Mouse (Mus musculus) G1E (cell line): Measurements from ENCODE around the gene Cubn. TPM values are rescaled to one million over a fixed set of nuclear protein-coding genes. Genes with fewer than 3 reads are reported as not detected.

Experiments
- ATAC-seq: 2 replicates; pipeline ENCODE4 v1.8.0; 2016; ENCODE audit warnings: mild to moderate bottlenecking; ENCODE audit not compliant: insufficient number of reproducible peaks, poor library complexity, low FRiP score, severe bottlenecking; ENCODE audit errors: extremely low read depth
- DNase-seq: peaks from one replicate; pipeline ENCODE4 v3.0.0; 2012; ENCODE audit warnings: low spot score
- H3K27me3 ChIP-seq: 2 replicates; pipeline ENCODE4 v1.6.1; 2012; ENCODE audit warnings: mild to moderate bottlenecking, low read length, inconsistent platforms; ENCODE audit not compliant: insufficient read depth
- H3K36me3 ChIP-seq: replicated peaks from 2 replicates; pipeline ENCODE3; 2012; ENCODE audit warnings: mild to moderate bottlenecking, inconsistent platforms
- H3K4me1 ChIP-seq: 2 replicates; pipeline ENCODE4 v1.6.1; 2012; ENCODE audit warnings: low read depth, low read length, inconsistent platforms, mixed read lengths; ENCODE audit not compliant: insufficient read depth
- H3K4me3 ChIP-seq: 2 replicates; pipeline ENCODE4 v1.5.1; 2012; ENCODE audit warnings: low read depth, mild to moderate bottlenecking, inconsistent platforms, low read length, moderate library complexity, mixed read lengths
- H3K9me3 ChIP-seq: replicated peaks from 2 replicates; pipeline ENCODE4 v1.6.1; 2012; ENCODE audit warnings: inconsistent platforms
- CTCF ChIP-seq: IDR thresholded peaks from 2 replicates; pipeline ENCODE4 v1.5.1; 2012; ENCODE audit warnings: low read depth, low read length, inconsistent platforms, mixed read lengths
- GATA1 ChIP-seq: IDR thresholded peaks from 2 replicates; pipeline ENCODE4 v1.6.1; 2012; ENCODE audit warnings: borderline replicate concordance, low read length, inconsistent platforms, mixed read lengths
- GATA2 ChIP-seq: IDR thresholded peaks from 2 replicates; pipeline ENCODE4 v1.6.1; 2012; ENCODE audit warnings: low read depth, low read length, inconsistent platforms, borderline replicate concordance
- POLR2AphosphoS5 ChIP-seq: IDR thresholded peaks from 2 replicates; pipeline ENCODE4 v1.6.1; 2012; ENCODE audit warnings: low read depth, low read length, inconsistent platforms; ENCODE audit not compliant: insufficient replicate concordance
- TAL1 ChIP-seq: conservative IDR thresholded peaks from 2 replicates; pipeline ENCODE4 v1.6.1; 2012; ENCODE audit warnings: low read depth, low read length, inconsistent platforms, mixed read lengths
- polyA plus RNA-seq: library from polyadenylated mRNA; stranded (reverse); fragments of >175 nt; gene quantifications from 2 replicates; pipeline ENCODE4 v1.2.3, GENCODE M21; 2012
- total RNA-seq, 2 experiments: library from RNA; stranded (forward) in 1 of 2; stranded (reverse) in 1 of 2; fragments of 200-1000 nt in 1 of 2; fragments of >200 nt in 1 of 2; fragmentation: Nextera tagmentation in 1 of 2; gene quantifications; 2 replicates each; pipeline ENCODE4 v1.2.3; 2014 to 2017

The Cubn gene
- total and polyA plus RNA-seq, 3 experiments, result 0.16 TPM; not detected in 2

DNA sequence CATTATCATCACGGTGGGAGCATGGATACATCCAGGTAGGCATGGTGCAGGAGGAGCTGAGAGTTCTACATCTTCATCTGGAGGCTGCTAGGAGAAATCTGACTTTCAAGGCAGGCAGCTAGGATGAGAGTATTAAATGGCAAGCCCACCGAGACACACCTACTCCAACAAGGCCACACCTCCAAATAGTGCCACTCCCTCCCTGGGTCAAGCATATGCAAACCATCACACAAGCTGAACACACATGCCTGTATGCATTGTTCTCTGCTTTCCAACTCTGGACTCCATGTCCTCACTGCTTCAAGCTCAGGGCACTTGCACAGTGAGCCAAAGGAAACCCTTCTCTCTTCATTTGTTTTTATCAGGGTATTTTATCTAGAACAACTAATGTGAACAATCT lies 233.0 kb downstream of the Cubn start:
- peaks cover 23% of the 10 kb centered on the region for H3K36me3 ChIP-seq
- H3K27me3 ChIP-seq, result no peaks in the 10 kb centered on the region
- no peak overlapping the region for H3K4me3 ChIP-seq
- TF ChIP-seq GATA1, result no peak
- no peak for TF ChIP-seq POLR2AphosphoS5
- no peak for TF ChIP-seq TAL1
- TF ChIP-seq GATA2, result no peak
- no peak for TF ChIP-seq CTCF
- ATAC-seq, result no peak
- no peaks in the 10 kb centered on the region for H3K9me3 ChIP-seq
- no peak for DNase-seq
- H3K4me1 ChIP-seq, result peaks cover 2% of the 10 kb centered on the region; the same call in 1 of the 2 replicates

DNA sequence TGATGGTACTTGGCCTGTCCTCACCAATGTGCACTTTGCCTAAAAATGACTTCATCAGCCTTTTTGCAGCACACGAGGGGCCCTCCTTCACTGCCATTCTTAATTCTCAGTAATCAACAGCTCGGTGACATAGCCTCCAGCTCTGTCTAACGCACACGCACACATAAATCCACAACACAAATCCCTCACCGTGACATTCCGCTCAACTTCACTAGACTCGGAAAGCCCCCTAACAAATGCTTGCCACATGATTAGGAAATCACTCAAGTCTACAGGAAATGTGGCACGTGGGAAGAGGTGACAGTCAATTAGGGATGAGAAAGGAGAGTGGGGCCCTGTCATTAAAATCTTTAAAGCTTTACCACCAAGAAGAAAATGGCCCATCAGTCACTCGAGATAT lies 250.9 kb downstream of the Cubn start:
- TF ChIP-seq CTCF (no peak), POLR2AphosphoS5 (no peak)
- DNase-seq (no peak), ATAC-seq (no peak)
- Histone ChIP-seq H3K4me1 (no peaks in the 10 kb centered on the region), H3K9me3 (no peaks in the 10 kb centered on the region), H3K4me3 (no peak overlapping the region), H3K27me3 (no peaks in the 10 kb centered on the region), H3K36me3 (peaks cover 11% of the 10 kb centered on the region)

DNA sequence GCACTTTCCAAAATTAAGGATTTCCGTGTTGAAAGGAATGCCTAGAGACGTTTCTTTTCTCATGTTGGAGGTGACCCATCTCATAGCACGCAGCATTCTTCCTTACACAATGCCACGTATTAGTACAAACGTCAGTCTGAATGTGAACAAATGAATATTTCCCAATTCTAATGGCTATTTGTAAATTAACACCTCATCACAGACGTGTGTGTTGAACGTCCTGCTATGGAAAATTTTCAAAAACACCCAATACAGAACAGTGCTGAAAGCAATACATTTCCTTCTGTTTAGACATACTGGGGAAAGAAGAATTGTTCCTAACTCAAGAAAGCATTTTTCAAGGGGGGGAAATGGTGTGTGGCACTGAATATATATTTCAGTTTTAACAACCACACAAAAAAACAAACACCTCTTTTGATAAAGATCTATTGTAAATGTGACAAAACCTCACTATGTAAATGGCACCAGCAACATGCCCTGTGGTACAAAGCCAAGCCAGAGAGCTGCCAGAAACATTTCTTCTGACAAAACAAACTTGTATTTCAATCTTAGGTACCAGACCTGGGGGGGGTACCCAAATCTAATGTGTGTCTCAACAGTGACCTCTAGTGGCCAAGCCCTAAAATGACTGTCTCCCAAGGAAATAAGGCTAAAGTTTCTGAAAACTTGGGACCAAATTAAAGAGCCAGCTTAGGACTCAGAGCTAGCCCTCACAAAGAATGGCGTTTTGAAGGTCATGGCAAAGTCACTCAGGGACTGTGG lies 254.3 kb downstream of the Cubn start:
- peaks cover 9% of the 10 kb centered on the region for H3K36me3 ChIP-seq
- no peaks in the 10 kb centered on the region for H3K27me3 ChIP-seq
- H3K9me3 ChIP-seq, result no peaks in the 10 kb centered on the region
- no peaks in the 10 kb centered on the region for H3K4me1 ChIP-seq
- ATAC-seq, result no peak
- TF ChIP-seq GATA1 (no peak), CTCF (peak; percentile 55; the same call in 1 of the 2 replicates)
- peak; percentile 31 for DNase-seq
- no peak overlapping the region for H3K4me3 ChIP-seq

DNA sequence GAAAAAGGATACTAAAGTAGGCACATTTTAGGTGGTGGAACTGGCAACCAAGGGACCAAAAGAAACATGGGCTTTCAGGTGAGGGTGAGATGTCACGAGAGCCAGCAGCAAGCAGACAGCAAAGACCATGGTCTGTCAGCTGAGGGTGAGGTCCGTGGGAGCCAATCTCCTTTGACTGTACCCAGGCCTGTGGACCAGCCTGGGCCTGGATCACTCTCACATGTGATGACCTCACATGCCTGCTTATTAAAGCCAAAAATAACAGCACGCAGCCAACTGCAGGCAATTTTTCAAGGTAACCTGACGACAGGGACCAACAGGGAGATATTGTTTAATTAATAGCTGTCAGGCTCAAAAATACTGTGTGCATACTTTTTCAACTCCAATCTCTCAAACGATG lies 255.9 kb downstream of the Cubn start:
- TF ChIP-seq POLR2AphosphoS5, result no peak
- TF ChIP-seq GATA1, result no peak
- no peak for TF ChIP-seq GATA2
- no peak for TF ChIP-seq TAL1
- TF ChIP-seq CTCF, result no peak
- H3K4me3 ChIP-seq, result no peak overlapping the region
- ATAC-seq (no peak), DNase-seq (no peak)
- H3K27me3 ChIP-seq, result no peaks in the 10 kb centered on the region
- no peaks in the 10 kb centered on the region for H3K9me3 ChIP-seq
- H3K4me1 ChIP-seq, result no peaks in the 10 kb centered on the region
- peaks cover 9% of the 10 kb centered on the region for H3K36me3 ChIP-seq

DNA sequence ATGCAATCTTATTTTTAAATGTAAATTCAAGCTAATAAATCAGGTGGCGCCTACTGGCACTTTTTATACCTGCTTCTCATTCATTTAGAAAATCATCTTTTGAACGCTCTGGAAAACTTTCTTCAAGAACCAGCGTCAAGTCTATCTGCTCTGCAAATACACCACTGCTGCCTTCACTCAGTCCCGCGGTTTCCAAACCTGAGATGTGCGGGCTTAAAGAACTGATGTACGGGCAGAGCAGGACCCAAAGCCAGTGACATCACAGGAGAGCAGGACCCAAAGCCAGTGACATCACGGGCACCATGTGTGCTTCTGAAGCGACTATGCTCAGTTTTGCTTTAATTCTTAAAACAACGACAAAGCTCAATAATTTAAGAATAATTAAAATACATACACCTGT lies 256.8 kb downstream of the Cubn start:
- Histone ChIP-seq H3K36me3 (peaks cover 6% of the 10 kb centered on the region), H3K4me1 (no peaks in the 10 kb centered on the region), H3K27me3 (no peaks in the 10 kb centered on the region), H3K4me3 (no peak overlapping the region), H3K9me3 (no peaks in the 10 kb centered on the region)
- DNase-seq (no peak), ATAC-seq (no peak)
- TF ChIP-seq GATA2, result no peak
- TF ChIP-seq POLR2AphosphoS5, result no peak
- TF ChIP-seq GATA1, result no peak
- TF ChIP-seq TAL1, result no peak
- TF ChIP-seq CTCF, result no peak

DNA sequence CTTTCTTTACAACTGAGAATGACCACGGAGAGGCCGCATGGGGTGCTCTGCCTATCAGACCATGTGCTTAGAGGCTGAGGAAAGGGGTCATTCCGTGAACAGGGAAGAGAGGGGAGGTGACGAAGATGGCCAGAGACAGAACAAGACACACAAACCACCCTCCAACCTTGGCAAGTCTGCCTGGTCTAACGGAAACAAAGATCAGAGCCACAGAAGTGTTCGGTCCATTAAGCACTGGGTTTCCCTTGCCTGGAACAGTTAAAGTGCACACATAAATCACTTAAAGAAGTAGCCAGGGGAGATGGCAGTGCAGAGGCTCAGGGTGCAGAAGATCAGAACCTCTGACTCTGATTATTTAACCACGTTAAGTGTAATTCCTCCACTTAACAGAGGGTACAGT lies 257.7 kb downstream of the Cubn start:
- no peak overlapping the region for H3K4me3 ChIP-seq
- H3K9me3 ChIP-seq, result no peaks in the 10 kb centered on the region
- no peaks in the 10 kb centered on the region for H3K4me1 ChIP-seq
- DNase-seq (no peak), ATAC-seq (no peak)
- TF ChIP-seq POLR2AphosphoS5 (no peak), GATA2 (no peak), GATA1 (no peak), CTCF (no peak)
- no peaks in the 10 kb centered on the region for H3K27me3 ChIP-seq
- peaks cover 3% of the 10 kb centered on the region for H3K36me3 ChIP-seq

DNA sequence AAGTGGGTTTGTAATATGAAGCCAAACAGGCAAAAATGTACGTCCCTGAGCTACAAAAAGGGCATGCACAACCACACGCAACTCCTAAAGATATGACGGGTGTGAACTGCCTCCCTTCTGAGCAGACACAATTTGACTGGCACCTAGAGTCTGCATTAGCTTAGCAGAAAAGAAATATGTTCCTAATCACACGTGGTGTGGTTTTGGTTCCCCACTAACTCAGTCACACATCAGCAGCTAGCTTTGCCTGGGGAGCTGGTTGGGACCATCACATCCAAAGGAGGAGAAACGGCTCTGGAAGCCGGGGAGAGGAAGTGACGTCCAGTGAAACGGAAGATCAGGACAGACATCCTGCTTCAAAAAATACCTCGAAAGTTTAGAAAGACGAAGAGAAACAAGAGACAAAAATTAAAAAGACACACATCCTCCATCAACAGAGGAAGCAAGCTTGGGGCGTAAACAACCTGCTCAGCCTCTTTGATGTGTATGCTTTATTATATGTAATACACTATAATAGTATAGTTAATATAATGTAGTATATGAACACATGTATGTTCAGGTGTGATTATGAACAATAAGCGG lies 258.3 kb downstream of the Cubn start:
- DNase-seq, result no peak
- no peak overlapping the region for H3K4me3 ChIP-seq
- TF ChIP-seq GATA1 (no peak), POLR2AphosphoS5 (no peak), TAL1 (no peak), CTCF (no peak), GATA2 (no peak)
- no peak for ATAC-seq
- H3K36me3 ChIP-seq, result peaks cover 3% of the 10 kb centered on the region
- no peaks in the 10 kb centered on the region for H3K27me3 ChIP-seq
- H3K9me3 ChIP-seq, result no peaks in the 10 kb centered on the region
- no peaks in the 10 kb centered on the region for H3K4me1 ChIP-seq
